Mouse (Mus musculus): Measurements from ENCODE around the gene Olfr743. TPM values are rescaled to one million over a fixed set of nuclear protein-coding genes. Genes with fewer than 3 reads are reported as not detected.
"Not testable (repeated sequence)": the region's sequence is repeated elsewhere in the genome, so short reads cannot be mapped to it uniquely, and the experiment has no call there.

Gene Olfr743
- not detected in 2 replicates for polyA plus RNA-seq (2015; fragmentation: Nextera tagmentation; extraction: Ambion mirVana)

GRCm38 (mm10) chr14:50521539-50521938, at the start of gene Olfr743:
Gene Olfr743 (plus strand): TSS chr14:50521839.
- DNase-seq (ENCODE audit: low spot score) = no peak

DNA sequence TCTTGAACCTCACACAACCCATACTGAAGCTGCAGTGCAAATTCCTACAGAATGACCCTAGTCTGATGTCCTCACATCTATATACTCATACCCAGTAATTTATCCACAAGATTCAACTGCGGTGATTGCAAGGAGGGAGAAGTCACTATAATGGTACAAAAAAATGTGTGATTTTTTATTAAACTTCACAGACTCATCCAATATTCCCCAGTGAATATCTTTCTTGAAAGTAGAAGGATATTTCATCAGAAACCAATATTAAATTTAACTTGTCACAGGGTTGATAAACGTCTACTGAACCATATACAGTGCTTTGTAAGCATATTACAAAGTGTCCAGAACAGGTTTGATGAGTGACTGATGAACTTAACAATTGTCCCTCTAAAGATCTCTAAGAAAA, 49.2 kb upstream of the Olfr743 start, which contains the start of gene Olfr741:
Gene Olfr741 (plus strand): TSS at position 301 of the 400 bp plus-strand sequence.
- DNase-seq (ENCODE audit: low spot score) = no peak

DNA sequence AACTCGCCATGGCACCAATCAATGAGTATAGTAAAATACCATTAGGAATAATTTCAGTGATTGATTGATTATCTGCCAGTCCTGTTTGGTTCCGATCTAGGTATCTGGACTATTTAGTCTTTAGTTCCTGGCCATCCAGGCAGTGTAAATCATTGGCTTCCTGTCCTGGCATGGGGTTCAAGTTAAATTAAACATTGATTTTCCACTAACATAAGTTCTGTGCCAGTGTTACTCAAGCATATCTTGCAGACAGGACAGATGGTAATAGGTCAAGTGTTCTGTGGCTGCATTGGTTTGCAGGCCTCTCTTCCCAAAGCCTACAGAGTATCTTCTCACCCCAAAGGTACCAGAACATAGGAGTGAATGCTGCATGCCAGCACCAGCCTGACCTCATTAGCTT, 43.2 kb upstream of the Olfr743 start:
- DNase-seq (ENCODE audit: low spot score) = no peak

GRCm38 (mm10) chr14:50503300-50503699, 18.3 kb upstream of the Olfr743 start, which contains the start of gene Olfr742:
Gene Olfr742 (plus strand): TSS chr14:50503600.
- DNase-seq (ENCODE audit: low spot score) = no peak

DNA sequence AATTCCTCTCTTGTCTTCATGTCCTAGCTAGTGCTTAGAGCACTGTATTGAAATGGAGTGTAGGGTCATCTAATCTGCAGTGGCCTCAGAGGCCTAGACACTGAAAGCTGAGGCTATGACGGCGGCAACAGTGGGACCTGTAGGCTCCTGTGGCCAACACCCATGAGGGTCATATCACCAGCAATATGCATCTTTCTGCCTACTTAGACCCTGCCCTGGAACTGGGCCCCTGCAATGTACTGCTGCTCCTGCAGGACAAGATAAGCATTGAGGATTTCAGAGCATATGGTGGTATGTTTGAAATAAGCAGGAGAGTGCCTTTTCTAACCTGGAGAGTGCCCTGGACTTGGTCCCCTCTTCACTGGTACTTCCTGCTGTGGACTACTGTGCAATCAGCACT, 31.1 kb downstream of the Olfr743 start:
- DNase-seq (ENCODE audit: low spot score) = no peak

DNA sequence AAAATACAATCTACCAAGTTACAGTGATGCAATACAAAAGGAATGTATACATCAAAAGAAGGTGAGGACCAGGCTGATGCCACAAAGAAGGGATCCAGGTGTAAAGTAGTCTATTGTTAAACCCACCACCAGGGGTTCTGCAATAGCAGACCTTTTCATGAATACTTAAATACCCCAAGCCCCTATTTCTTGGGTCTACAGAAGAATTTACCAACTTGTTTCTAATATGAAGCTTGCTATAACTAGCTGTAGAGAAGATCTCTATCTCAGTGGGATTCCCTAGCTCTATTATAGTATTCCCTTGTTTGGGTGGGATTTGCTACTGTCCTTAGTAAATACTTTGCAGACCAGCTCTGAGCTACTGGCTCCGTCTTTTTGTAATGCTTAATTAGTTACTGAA, 51.4 kb downstream of the Olfr743 start:
- DNase-seq (ENCODE audit: low spot score) = not testable (repeated sequence)

Other genes starting within 250 kb of the Olfr743 start
- gene Olfr732, start 237.6 kb upstream of the Olfr743 start, polyA plus RNA-seq (2015; fragmentation: Nextera tagmentation; extraction: Ambion mirVana) = not detected in 2 replicates
- not detected in 2 replicates for gene Olfr733, start 220.3 kb upstream of the Olfr743 start, polyA plus RNA-seq (2015; fragmentation: Nextera tagmentation; extraction: Ambion mirVana)
- not detected in 2 replicates for gene Olfr734, start 195.1 kb upstream of the Olfr743 start, polyA plus RNA-seq (2015; fragmentation: Nextera tagmentation; extraction: Ambion mirVana)
- 0.04 TPM in 1 of 2 replicates, not detected in the other for gene Olfr735, start 173.0 kb upstream of the Olfr743 start, polyA plus RNA-seq (2015; fragmentation: Nextera tagmentation; extraction: Ambion mirVana)
- 0.17 and 0.28 TPM in 2 replicates for gene Tlr11, start 163.9 kb upstream of the Olfr743 start, polyA plus RNA-seq (2015; fragmentation: Nextera tagmentation; extraction: Ambion mirVana)
- not detected in 2 replicates for gene Olfr736, start 140.7 kb upstream of the Olfr743 start, polyA plus RNA-seq (2015; fragmentation: Nextera tagmentation; extraction: Ambion mirVana)
- not detected in 2 replicates for gene Olfr738, start 114.3 kb upstream of the Olfr743 start, polyA plus RNA-seq (2015; fragmentation: Nextera tagmentation; extraction: Ambion mirVana)
- gene Olfr739, start 103.2 kb upstream of the Olfr743 start, polyA plus RNA-seq (2015; fragmentation: Nextera tagmentation; extraction: Ambion mirVana) = not detected in 2 replicates
- not detected in 2 replicates for gene Olfr740, start 76.3 kb upstream of the Olfr743 start, polyA plus RNA-seq (2015; fragmentation: Nextera tagmentation; extraction: Ambion mirVana)
- gene Olfr741, start 49.1 kb upstream of the Olfr743 start, polyA plus RNA-seq (2015; fragmentation: Nextera tagmentation; extraction: Ambion mirVana) = not detected in 2 replicates
- gene Olfr742, start 18.2 kb upstream of the Olfr743 start, polyA plus RNA-seq (2015; fragmentation: Nextera tagmentation; extraction: Ambion mirVana) = not detected in 2 replicates
- gene Olfr744, start 93.0 kb downstream of the Olfr743 start, polyA plus RNA-seq (2015; fragmentation: Nextera tagmentation; extraction: Ambion mirVana) = not detected in 2 replicates
- gene Olfr745, start 117.5 kb downstream of the Olfr743 start, polyA plus RNA-seq (2015; fragmentation: Nextera tagmentation; extraction: Ambion mirVana) = not detected in 2 replicates
- gene Olfr746, start 125.2 kb downstream of the Olfr743 start, polyA plus RNA-seq (2015; fragmentation: Nextera tagmentation; extraction: Ambion mirVana) = not detected in 2 replicates
- not detected in 2 replicates for gene Olfr747, start 171.4 kb downstream of the Olfr743 start, polyA plus RNA-seq (2015; fragmentation: Nextera tagmentation; extraction: Ambion mirVana)
- gene Olfr748, start 185.5 kb downstream of the Olfr743 start, polyA plus RNA-seq (2015; fragmentation: Nextera tagmentation; extraction: Ambion mirVana) = not detected in 2 replicates
- not detected in 2 replicates for gene Olfr749, start 223.3 kb downstream of the Olfr743 start, polyA plus RNA-seq (2015; fragmentation: Nextera tagmentation; extraction: Ambion mirVana)